Mouse (Mus musculus): Measurements from ENCODE around the gene Trpm3. TPM values are rescaled to one million over a fixed set of nuclear protein-coding genes. Genes with fewer than 3 reads are reported as not detected.

Gene Trpm3
- polyA plus RNA-seq, 1 experiment from 2014 or later = 37.2 TPM

DNA sequence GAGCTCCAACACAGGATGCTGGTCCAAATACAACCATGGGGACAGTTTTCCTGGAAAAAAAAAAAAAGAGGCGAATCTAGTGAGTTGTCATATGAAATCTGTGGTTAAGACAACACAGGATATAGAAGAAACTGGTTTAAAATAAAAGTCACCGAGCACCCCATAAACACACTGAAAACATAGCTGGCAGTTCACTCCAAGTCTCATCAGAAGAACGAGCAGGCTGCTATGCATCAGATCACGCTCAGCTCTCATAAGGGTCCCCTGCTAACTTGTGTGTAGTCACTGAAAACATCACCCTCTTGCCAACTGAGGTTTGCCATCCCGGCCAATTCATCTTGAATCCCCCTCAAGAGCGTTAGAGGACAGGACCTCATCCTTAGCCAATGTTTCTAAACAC lies 476.5 kb downstream of the Trpm3 start:
- 93% methylated on average over 6 of the region's 6 CpGs for WGBS

DNA sequence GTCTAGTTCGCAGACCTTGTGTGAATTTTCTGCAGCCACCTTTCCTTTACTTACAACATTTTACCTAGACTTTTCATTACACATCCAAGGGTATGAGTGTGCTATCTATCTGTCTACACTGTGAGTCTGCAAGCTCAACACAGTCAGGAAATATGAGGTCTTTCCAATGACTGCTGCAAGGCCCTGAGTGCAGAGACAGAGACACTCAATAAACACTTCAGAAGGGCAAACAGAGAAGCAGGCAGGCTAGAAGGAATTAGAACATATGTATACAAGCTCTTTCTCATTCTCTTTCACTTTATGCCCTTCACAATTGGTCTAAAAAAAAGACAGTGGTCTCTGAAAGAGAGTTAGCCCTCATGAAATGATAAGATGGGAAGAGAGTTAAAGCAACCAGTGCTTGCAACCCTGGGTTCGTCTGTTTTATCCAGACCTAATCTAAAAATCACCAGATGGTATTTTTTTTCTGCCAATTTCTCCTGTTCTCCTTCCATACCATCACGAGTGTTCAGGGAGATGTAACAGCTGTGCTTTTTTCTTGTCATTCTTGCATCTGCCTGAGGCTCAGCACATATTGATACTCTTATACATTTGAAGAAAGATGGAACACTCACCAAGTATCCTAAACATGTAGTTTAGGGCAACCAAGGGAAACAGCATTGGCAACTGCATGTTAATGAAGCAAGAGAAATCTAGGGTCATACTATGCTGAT lies 486.1 kb downstream of the Trpm3 start:
- Histone ChIP-seq H3K27me3 (no peaks in the 10 kb centered on the region), H3K4me1 (replicated peaks) (no peaks in the 10 kb centered on the region), H3K4me2 (no peak overlapping the region), H3K27ac (replicated peaks) (no peak overlapping the region), H3K36me3 (no peaks in the 10 kb centered on the region), H3K9me3 (no peaks in the 10 kb centered on the region), H3K9ac (no peak overlapping the region), H3K4me3 (no peak overlapping the region)
- 68% methylated on average over 3 of the region's 3 CpGs for WGBS
- no peak for ATAC-seq (ENCODE audit: low FRiP score, low read depth)

More for the DNA sequence above, 476.5 kb downstream of the Trpm3 start:
- ATAC-seq (ENCODE audit: low FRiP score, low read depth) = no peak
- Histone ChIP-seq H3K9ac (no peak overlapping the region), H3K4me1 (replicated peaks) (no peaks in the 10 kb centered on the region), H3K27ac (replicated peaks) (no peak overlapping the region), H3K36me3 (no peaks in the 10 kb centered on the region), H3K27me3 (no peaks in the 10 kb centered on the region), H3K4me3 (no peak overlapping the region), H3K9me3 (no peaks in the 10 kb centered on the region), H3K4me2 (no peak overlapping the region)

DNA sequence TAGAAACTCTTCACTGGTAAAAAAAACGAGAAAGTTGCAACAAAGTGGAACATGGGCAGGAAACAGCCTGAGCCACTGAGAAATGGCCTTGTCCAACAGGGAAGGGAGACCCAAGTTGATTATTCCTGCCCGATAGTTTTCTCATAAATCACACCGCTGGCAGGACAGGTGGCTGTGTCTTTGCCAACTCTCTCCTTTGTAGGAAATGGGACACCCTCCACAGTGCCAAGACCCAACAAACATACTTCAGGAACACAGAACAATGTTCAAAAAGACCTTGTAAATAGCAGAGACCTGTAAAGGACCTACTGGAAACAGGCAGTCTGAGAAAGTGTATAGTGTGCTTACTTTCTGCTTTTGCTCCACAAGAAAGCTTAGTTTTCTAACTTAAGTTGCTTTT lies 490.0 kb downstream of the Trpm3 start:
- Histone ChIP-seq H3K27ac (replicated peaks) (no peak overlapping the region), H3K4me2 (no peak overlapping the region), H3K27me3 (no peaks in the 10 kb centered on the region), H3K4me1 (replicated peaks) (no peaks in the 10 kb centered on the region), H3K4me3 (no peak overlapping the region), H3K9me3 (no peaks in the 10 kb centered on the region), H3K9ac (no peak overlapping the region), H3K36me3 (no peaks in the 10 kb centered on the region)
- 80% methylated on average over 3 of the region's 3 CpGs for WGBS
- no peak for ATAC-seq (ENCODE audit: low FRiP score, low read depth)

DNA sequence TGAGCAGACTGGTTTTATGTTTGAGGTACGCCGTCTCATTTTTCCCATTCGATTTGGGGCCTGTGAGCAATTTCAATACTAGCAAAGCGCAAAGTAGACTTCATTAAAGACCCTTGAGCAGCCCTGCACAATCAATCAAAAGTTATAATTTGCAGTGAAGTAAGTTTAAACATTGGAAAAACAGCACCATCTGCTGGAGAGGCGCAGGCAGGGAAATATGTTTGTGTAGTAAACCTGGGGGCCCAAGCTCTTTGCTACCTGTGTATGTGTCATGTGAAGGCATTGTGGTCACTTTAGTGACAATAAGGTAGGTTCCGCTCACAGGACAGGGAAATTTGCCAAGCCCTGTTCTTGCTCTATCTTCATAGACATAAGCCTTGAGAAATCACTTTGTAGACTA lies 492.5 kb downstream of the Trpm3 start:
- no peak for ATAC-seq (ENCODE audit: low FRiP score, low read depth)
- no peaks in the 10 kb centered on the region for H3K9me3 ChIP-seq
- no peak overlapping the region for H3K27ac ChIP-seq (replicated peaks)
- H3K4me2 ChIP-seq = no peak overlapping the region
- 85% methylated on average over 6 of the region's 6 CpGs for WGBS
- no peak overlapping the region for H3K4me3 ChIP-seq
- no peak overlapping the region for H3K9ac ChIP-seq
- no peaks in the 10 kb centered on the region for H3K4me1 ChIP-seq (replicated peaks)
- H3K27me3 ChIP-seq = no peaks in the 10 kb centered on the region
- no peaks in the 10 kb centered on the region for H3K36me3 ChIP-seq

DNA sequence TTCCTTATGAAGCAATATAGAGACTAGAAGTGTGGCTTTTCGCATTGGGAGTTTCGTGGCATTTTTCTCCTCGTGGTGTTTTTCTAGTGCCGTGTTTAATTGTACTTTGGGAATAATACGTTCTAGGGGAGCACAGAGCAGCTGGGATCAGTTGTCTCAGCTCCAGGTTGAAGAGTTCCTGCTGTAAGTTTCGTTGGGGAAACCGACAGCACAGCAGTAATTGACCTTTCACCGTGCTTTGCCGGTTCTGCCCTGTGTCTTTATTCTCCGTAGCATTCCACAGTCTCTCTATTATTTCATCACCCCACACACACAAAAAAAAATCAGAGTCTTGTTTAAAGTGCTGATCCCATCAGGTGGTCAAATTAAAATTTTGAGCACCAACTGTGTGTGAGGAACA lies 496.8 kb downstream of the Trpm3 start:
- no peak overlapping the region for H3K27ac ChIP-seq (replicated peaks)
- WGBS = 24% methylated on average over 10 of the region's 10 CpGs

DNA sequence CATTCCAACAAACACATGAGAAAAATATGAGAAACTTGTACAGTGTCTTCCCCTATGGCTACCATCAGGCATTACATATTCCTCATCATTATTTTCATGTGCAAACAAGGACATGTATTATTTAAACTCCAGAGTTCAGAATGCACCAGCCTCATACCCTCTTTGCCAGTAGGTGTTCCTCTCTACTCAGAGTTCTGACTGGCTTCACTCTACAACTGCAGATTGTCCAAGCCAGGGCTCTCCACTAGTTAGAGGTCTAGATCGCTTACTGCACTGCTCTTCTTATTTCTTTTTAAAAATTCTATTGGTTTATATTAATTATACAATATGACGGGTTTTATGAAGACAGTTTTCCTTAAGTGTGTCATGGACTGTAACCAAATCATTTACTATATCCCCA lies 498.9 kb downstream of the Trpm3 start:
- Histone ChIP-seq H3K27me3 (no peaks in the 10 kb centered on the region), H3K4me2 (no peak overlapping the region), H3K4me3 (no peak overlapping the region), H3K27ac (replicated peaks) (no peak overlapping the region), H3K9ac (no peak overlapping the region), H3K4me1 (replicated peaks) (no peaks in the 10 kb centered on the region), H3K9me3 (no peaks in the 10 kb centered on the region), H3K36me3 (no peaks in the 10 kb centered on the region)
- ATAC-seq (ENCODE audit: low FRiP score, low read depth) = no peak
- 91% methylated on average over 2 of the region's 2 CpGs for WGBS

More for the DNA sequence above, 496.8 kb downstream of the Trpm3 start:
- Histone ChIP-seq H3K4me3 (no peak overlapping the region), H3K9me3 (no peaks in the 10 kb centered on the region), H3K36me3 (no peaks in the 10 kb centered on the region), H3K9ac (no peak overlapping the region), H3K27me3 (no peaks in the 10 kb centered on the region), H3K4me2 (no peak overlapping the region), H3K4me1 (replicated peaks) (no peaks in the 10 kb centered on the region)
- ATAC-seq (ENCODE audit: low FRiP score, low read depth) = no peak

DNA sequence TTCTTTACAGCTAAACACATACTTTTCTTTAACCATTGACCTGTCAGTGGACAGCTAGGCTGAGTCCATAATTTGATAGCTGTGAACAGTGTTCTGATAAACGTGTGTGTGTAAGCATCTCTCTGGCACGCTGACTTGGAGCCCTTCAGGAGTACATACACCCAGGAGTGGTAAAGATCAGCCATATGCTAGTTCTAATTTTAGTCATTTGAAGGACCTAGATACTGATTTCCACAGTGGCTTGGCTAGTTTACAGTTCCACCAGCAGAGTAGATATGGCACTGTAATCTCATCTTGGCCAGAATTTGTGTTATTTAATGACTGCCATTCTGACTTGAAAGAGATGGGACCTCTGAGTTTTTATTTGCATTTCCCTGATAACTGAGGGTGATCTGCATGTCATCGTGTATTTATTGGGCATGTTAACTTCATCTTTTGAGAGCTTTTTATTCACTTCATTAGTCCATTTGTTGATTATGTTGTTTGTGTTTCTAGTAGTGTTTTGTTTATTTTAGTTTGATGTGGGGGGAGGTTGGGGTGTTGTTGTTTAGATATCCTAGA lies 499.6 kb downstream of the Trpm3 start:
- 85% methylated on average over 3 of the region's 3 CpGs for WGBS
- Histone ChIP-seq H3K27ac (replicated peaks) (no peak overlapping the region), H3K36me3 (no peaks in the 10 kb centered on the region), H3K9me3 (no peaks in the 10 kb centered on the region), H3K4me1 (replicated peaks) (no peaks in the 10 kb centered on the region), H3K27me3 (no peaks in the 10 kb centered on the region), H3K4me2 (no peak overlapping the region), H3K9ac (no peak overlapping the region), H3K4me3 (no peak overlapping the region)
- no peak for ATAC-seq (ENCODE audit: low FRiP score, low read depth)

DNA sequence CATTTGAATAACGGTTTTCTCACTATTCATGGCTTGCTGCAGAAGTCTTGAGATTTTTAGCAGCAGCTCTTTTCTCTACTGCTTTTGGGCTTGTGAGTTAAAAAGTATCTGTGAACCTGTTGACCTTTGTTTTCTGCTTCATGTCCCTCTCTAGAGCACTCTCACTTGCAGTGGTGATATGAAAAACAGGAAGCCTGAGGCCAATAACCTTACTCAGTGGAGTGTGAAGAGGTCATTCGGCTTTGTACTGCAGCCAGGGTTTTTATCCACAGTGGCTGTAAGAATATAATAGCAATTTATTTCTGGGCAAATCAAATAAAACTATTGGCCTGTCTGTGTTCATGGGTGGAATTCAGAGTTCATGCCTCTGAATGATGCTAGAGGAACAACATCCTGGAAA lies 503.3 kb downstream of the Trpm3 start:
- WGBS = 19% methylated on average over 2 of the region's 2 CpGs
- no peaks in the 10 kb centered on the region for H3K9me3 ChIP-seq
- no peaks in the 10 kb centered on the region for H3K27me3 ChIP-seq
- H3K9ac ChIP-seq = no peak overlapping the region
- H3K27ac ChIP-seq (replicated peaks) = no peak overlapping the region
- no peak overlapping the region for H3K4me3 ChIP-seq
- no peak overlapping the region for H3K4me2 ChIP-seq
- no peak for ATAC-seq (ENCODE audit: low FRiP score, low read depth)
- H3K36me3 ChIP-seq = no peaks in the 10 kb centered on the region
- no peaks in the 10 kb centered on the region for H3K4me1 ChIP-seq (replicated peaks)

DNA sequence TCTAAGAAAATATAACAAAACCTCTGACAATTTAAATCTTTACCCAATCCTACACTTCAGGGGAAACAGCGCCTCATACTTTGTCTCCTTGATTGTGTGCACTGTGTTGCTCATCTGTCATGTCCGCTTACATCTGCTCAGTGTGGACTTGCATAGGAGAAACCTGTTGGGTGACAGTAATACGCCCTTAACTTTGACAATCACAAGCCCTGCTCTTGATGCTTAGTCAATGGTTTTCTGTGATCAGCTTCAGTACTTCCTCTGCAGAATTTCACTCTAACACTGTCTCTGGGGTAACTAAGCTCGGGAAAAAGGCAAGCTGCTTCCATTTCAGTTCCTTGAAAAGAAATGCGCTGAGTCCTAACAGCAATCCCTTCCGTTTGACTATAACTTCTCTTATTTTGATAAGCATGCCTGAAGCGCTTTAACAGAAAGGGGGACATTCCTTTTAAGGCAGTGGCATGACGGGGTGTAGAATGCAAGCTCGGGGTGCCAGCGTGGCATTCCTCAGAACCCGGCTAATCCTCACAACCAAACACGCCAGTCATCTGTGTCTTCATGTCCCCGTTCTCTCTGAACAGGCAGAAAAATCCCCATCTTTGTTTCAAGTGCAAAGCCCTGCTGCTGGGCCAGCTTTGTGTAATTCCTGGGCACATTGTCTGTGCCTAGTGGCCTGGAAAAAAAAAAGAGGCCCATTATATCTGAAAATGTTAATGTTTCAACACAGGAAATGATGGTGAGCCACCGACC lies 517.8 kb downstream of the Trpm3 start:
- 37% methylated on average over 14 of the region's 14 CpGs for WGBS
- Histone ChIP-seq H3K27ac (replicated peaks) (peak overlapping the region; percentile 64), H3K4me2 (peak overlapping the region; percentile 22; the same call in 1 of the 2 replicates), H3K9me3 (no peaks in the 10 kb centered on the region), H3K4me1 (replicated peaks) (peaks cover 12% of the 10 kb centered on the region), H3K9ac (no peak overlapping the region), H3K27me3 (no peaks in the 10 kb centered on the region), H3K36me3 (no peaks in the 10 kb centered on the region), H3K4me3 (no peak overlapping the region)
- ATAC-seq (ENCODE audit: low FRiP score, low read depth) = 0 out of 2 replicates have a peak, but pooled peaks have one; percentile 24

DNA sequence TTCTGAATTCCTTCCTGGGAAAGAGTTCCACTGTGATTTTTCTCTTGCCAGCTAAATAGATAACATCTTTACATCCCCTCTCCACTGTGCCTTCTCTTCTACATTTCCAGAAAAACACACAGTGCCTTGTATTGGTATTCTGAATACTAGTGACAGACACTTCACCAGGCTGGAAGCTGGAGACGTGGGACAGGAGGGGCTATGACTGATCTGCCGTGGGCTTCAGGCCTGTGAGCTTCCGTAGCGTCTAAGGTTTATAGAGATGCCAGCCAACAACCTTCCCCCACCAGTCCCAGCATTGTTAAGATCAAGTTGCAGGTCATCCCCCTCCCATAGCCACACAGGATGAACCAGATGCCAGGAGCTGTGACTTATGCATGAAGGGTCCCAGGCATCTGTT lies 518.4 kb downstream of the Trpm3 start:
- WGBS = 16% methylated on average over 4 of the region's 4 CpGs
- no peak overlapping the region for H3K9ac ChIP-seq
- peak; percentile 35; the same call in 1 of the 2 replicates for ATAC-seq (ENCODE audit: low FRiP score, low read depth)

DNA sequence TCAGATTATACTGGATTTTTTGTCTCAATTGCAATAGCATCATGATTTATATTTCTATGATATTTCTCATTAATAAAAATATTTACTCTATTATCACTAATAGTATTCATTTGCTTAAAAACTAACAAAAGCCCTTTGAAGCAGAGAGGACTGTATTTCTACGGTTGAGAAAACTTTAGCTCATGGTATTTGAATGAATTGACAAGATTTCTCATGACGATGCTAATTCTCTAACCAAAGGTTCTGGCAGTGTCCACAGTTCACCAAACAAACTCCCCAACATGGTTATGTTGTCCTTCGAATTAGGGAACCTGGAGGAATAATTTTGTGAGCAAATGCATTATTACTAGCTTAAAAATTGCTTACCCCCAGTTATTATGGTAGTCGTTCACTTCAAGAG lies 526.6 kb downstream of the Trpm3 start:
- Histone ChIP-seq H3K36me3 (no peaks in the 10 kb centered on the region), H3K4me1 (replicated peaks) (no peaks in the 10 kb centered on the region), H3K27me3 (no peaks in the 10 kb centered on the region), H3K27ac (replicated peaks) (no peak overlapping the region), H3K9me3 (no peaks in the 10 kb centered on the region), H3K4me2 (no peak overlapping the region), H3K4me3 (no peak overlapping the region), H3K9ac (no peak overlapping the region)
- ATAC-seq (ENCODE audit: low FRiP score, low read depth) = no peak
- 81% methylated on average over 4 of the region's 4 CpGs for WGBS

More for the DNA sequence above, 518.4 kb downstream of the Trpm3 start:
- Histone ChIP-seq H3K4me1 (replicated peaks) (peaks cover 12% of the 10 kb centered on the region), H3K27ac (replicated peaks) (peak overlapping the region; percentile 64), H3K36me3 (no peaks in the 10 kb centered on the region), H3K4me3 (no peak overlapping the region), H3K9me3 (no peaks in the 10 kb centered on the region), H3K27me3 (no peaks in the 10 kb centered on the region), H3K4me2 (no peak overlapping the region)

DNA sequence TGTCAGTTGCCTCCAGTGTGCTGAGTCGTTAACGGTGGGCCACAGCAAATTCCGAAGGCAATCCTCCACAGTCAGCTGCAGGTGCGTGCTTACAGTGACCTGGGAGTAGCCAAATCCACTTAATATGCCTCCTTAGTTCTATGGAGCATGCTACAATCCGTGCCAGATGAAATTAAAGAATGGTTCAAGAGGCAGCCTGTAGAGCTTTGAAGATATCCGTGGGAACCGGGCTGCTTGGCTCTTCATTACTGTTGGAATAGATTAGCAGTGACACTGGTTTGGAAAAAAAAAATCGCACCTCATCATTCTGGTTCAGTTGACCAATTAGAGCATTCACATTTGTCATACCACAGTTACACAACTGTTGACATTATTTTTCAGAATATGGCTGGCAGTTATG lies 531.4 kb downstream of the Trpm3 start:
- no peak overlapping the region for H3K9ac ChIP-seq
- H3K27ac ChIP-seq (replicated peaks) = no peak overlapping the region
- no peak overlapping the region for H3K4me2 ChIP-seq
- H3K9me3 ChIP-seq = no peaks in the 10 kb centered on the region
- H3K4me1 ChIP-seq (replicated peaks) = no peaks in the 10 kb centered on the region
- no peak overlapping the region for H3K4me3 ChIP-seq
- H3K36me3 ChIP-seq = no peaks in the 10 kb centered on the region
- ATAC-seq (ENCODE audit: low FRiP score, low read depth) = no peak
- H3K27me3 ChIP-seq = no peaks in the 10 kb centered on the region
- WGBS = 73% methylated on average over 8 of the region's 8 CpGs
